Mouse (Mus musculus) layer of hippocampus, adult 2 months (tissue): ENCODE measurements around the gene Gm5136. TPM values are rescaled to one million over a fixed set of nuclear protein-coding genes. Genes with fewer than 3 reads are reported as not detected.

ENCODE experiments used
- DNase-seq, 2 experiments: peaks; one replicate each; pipeline ENCODE4 v3.0.0; 2022; ENCODE audit warnings: low spot score in 2 of 2
- H3K27ac ChIP-seq: fragments of 200-600 bp; 2 replicates; pipeline ENCODE4 v1.8.1; 2022
- H3K4me3 ChIP-seq: fragments of 200-600 bp; 2 replicates; pipeline ENCODE4 v1.8.1; 2022; ENCODE audit warnings: mild to moderate bottlenecking
- CTCF ChIP-seq: fragments of 200-600 bp; conservative IDR thresholded peaks from 2 replicates; pipeline ENCODE4 v1.8.1; 2022; ENCODE audit warnings: antibody characterized with exemption, mild to moderate bottlenecking, moderate library complexity
- total RNA-seq, 2 experiments: library from RNA; stranded (reverse); gene quantifications; 2 replicates each; pipeline ENCODE4 v1.2.3; 2021

The Gm5136 gene
- total RNA-seq, 2 experiments from 2014 or later = 3.5 TPM

- no peak for TF ChIP-seq CTCF
These were observed 22.9 kb downstream of the Gm5136 start for GRCm38 (mm10) chr10:108677053-108677452.

GRCm38 (mm10) chr10:108668944-108669343, 31.0 kb downstream of the Gm5136 start:
- peak overlapping the region; percentile 75 for H3K27ac ChIP-seq
- no peak for TF ChIP-seq CTCF
- DNase-seq = no peak
- no peak overlapping the region for H3K4me3 ChIP-seq

More at GRCm38 (mm10) chr10:108677053-108677452, 22.9 kb downstream of the Gm5136 start:
- no peak for DNase-seq
- H3K4me3 ChIP-seq = no peak overlapping the region
- peak overlapping the region; percentile 32 for H3K27ac ChIP-seq

GRCm38 (mm10) chr10:108660295-108660694, 39.7 kb downstream of the Gm5136 start:
- peak overlapping the region; percentile 56; the same call in 1 of the 2 replicates for H3K27ac ChIP-seq
- TF ChIP-seq CTCF = no peak
- DNase-seq = no peak
- H3K4me3 ChIP-seq = no peak overlapping the region

- H3K27ac ChIP-seq = peak overlapping the region; percentile 63; the same call in 1 of the 2 replicates
These were observed 41.7 kb downstream of the Gm5136 start for GRCm38 (mm10) chr10:108658300-108658699.

GRCm38 (mm10) chr10:108657669-108658068, 42.3 kb downstream of the Gm5136 start:
- DNase-seq = no peak
- peak overlapping the region; percentile 63 for H3K27ac ChIP-seq

More at GRCm38 (mm10) chr10:108658300-108658699, 41.7 kb downstream of the Gm5136 start:
- DNase-seq = no peak
- TF ChIP-seq CTCF = no peak
- no peak overlapping the region for H3K4me3 ChIP-seq

GRCm38 (mm10) chr10:108656898-108657297, 43.1 kb downstream of the Gm5136 start:
- Histone ChIP-seq H3K27ac (peak overlapping the region; percentile 63), H3K4me3 (no peak overlapping the region)
- TF ChIP-seq CTCF = no peak
- no peak for DNase-seq

More at GRCm38 (mm10) chr10:108657669-108658068, 42.3 kb downstream of the Gm5136 start:
- TF ChIP-seq CTCF = peak; percentile 51
- H3K4me3 ChIP-seq = no peak overlapping the region

DNA sequence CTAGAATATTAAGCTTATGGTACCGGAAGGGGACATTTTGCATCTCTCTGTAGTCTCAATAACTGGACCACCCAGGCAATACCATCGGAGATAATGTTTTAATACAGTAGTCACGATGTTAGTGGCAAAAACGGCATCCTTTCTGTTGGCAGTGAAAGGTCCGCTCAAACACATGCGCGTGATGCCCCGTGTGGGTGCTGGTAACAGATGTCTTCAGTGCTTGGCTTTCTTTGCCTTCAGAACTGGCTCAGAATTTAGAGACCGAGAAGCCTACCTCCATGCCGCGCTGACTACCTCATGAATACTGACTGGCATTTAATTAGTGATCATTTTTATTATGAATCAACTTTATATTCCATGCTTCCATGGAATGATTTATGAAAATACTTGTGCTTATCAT, 44.9 kb downstream of the Gm5136 start:
- no peak for TF ChIP-seq CTCF
- DNase-seq = no peak
- Histone ChIP-seq H3K27ac (peak overlapping the region; percentile 60), H3K4me3 (no peak overlapping the region)

GRCm38 (mm10) chr10:108652831-108653230, 47.1 kb downstream of the Gm5136 start:
- DNase-seq = no peak
- no peak overlapping the region for H3K4me3 ChIP-seq
- H3K27ac ChIP-seq = peak overlapping the region; percentile 60
- TF ChIP-seq CTCF = no peak

GRCm38 (mm10) chr10:108652066-108652465, 47.9 kb downstream of the Gm5136 start:
- no peak overlapping the region for H3K4me3 ChIP-seq
- no peak for DNase-seq
- peak overlapping the region; percentile 60 for H3K27ac ChIP-seq
- TF ChIP-seq CTCF = no peak

DNA sequence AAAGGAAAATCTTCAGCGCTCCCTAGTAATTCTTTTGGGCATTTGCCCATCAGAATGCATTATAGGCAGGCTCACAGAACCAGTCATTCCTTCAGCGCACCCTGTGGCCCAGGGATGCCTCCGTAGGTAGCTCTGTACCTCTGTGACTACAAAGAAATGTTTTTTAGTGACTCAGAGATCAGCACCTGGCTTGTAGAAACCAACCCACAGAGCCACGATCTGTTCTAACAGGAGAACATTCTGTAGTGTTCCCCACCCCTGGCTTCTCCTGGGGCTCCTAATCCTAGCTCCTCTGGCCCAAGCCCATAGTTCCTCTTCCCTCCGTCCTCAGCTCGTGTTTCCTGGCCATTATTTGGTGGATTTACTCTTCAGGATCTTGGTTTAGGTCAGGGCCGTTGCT, 50.8 kb downstream of the Gm5136 start:
- H3K4me3 ChIP-seq = no peak overlapping the region
- H3K27ac ChIP-seq = peak overlapping the region; percentile 77
- DNase-seq = no peak

More for the DNA sequence above, 50.8 kb downstream of the Gm5136 start:
- no peak for TF ChIP-seq CTCF
